Mouse (Mus musculus): ENCODE measurements around the gene Gm20388.
A peak's percentile ranks its signal among the peaks of the same experiment; 100 is the strongest.

DNA sequence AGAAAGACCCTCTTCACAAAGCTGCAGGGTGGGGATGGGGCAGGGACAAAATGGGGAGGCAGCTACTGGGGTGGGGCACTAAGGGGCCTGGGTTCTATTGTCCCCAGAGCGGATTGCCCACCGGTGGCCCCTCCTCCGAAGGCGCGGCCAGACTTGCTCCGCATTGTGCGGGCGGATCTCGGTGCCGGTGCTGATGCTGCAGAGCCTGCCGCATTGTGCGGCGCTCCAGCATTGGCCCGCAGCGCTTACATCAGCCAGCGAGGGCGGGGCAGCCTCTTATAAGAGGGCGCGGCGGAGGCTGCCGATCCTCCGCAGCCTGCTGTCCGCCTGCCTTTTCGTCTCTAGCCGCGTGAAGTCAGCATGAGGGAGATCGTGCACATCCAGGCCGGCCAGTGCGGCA lies 3500.6 kb downstream of the Gm20388 start, which contains the start of gene Tubb3:
- TF ChIP-seq CTCF (IDR thresholded peaks at IDR 0.05; ENCODE audit: extremely low read depth, insufficient read depth, low read length), result no peak
- TF ChIP-seq POLR2A (IDR thresholded peaks at IDR 0.05; ENCODE audit: extremely low read depth, insufficient read depth, low read length), result peak; percentile 97

Measured in cortical plate, adult 2 months (tissue).